Mouse (Mus musculus): Measurements from ENCODE around the gene Dock8. TPM values are rescaled to one million over a fixed set of nuclear protein-coding genes. Genes with fewer than 3 reads are reported as not detected.

Gene Dock8
- polyA plus RNA-seq, 1 experiment, result 0.09 TPM

DNA sequence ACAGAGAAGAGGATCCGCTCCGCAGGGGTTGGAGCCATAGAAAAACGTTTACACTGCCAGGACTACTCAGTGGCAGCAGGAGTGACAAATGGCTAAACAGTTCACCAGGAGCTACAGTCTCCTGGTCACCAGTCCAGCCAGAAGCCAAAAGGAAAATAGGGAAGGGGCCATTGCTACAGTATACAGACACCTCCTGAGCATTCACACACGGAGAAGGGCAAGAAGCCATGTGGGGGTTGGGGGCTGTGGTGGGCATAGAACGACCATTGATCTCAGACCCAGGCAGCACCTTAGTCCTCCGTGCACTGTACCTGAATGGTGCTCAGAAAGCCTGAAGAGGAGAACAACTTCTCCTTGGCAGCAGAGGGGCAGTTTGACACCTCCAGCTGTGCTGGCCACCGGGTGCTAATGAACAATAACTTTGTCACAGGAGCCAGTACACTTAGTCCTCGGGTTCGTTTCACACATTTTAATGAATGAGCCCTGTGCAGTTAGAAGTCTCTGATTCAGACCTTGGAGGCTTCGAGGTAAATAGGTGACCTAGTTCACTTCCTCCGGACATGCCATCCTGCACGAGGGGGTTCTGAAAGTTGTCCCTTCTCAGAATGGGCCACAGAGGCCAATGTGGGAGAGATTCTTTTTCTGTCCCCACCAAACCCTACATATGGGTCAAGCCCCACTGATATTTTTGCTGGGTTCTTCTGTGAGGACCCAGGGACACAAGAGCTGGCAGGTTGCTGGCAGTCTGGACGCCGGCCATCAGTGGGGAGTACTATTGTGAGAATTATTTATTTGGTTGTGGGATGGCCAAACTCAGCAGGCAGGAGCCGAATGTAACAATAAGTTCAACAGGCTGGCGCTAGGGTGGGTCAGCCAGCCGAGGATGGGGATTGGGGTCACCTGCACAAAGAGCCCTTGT, 145.0 kb downstream of the Dock8 start:
- Histone ChIP-seq H3K4me3 (replicated peaks) (no peak overlapping the region), H3K9me3 (ENCODE audit: control insufficient read depth, low read length) (no peaks in the 10 kb centered on the region), H3K27me3 (ENCODE audit: control insufficient read depth) (no peaks in the 10 kb centered on the region), H3K4me1 (ENCODE audit: control insufficient read depth) (no peaks in the 10 kb centered on the region), H3K36me3 (ENCODE audit: control insufficient read depth) (no peaks in the 10 kb centered on the region; the same call in 1 of the 2 replicates)
- no peak for TF ChIP-seq GATA1 (IDR thresholded peaks at IDR 0.05; ENCODE audit: low read length)
- TF ChIP-seq TAL1 (IDR thresholded peaks at IDR 0.05; ENCODE audit: low read length), result no peak

DNA sequence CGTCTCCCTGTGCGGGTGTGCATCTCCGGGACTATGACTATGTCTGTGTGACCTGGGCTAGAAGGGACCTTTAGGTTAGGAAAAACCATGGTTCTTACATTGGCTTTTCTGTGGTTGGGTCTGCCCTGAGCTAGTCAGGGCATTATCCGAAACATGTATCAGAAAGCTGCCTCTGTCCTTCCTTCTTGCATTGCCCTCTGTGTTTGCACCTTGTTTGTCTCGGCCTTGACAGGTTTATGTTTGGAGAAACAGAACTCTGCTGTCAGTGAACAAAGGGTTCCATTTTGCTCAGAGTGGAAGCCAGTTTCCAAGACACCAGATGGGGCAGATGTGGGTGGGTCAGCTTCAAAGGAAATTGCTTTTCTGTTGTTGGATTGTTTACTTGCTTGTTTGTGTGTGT, 145.8 kb downstream of the Dock8 start:
- H3K27me3 ChIP-seq (ENCODE audit: control insufficient read depth), result no peaks in the 10 kb centered on the region
- no peak overlapping the region for H3K4me3 ChIP-seq (replicated peaks)
- no peaks in the 10 kb centered on the region; the same call in 1 of the 2 replicates for H3K36me3 ChIP-seq (ENCODE audit: control insufficient read depth)
- no peaks in the 10 kb centered on the region for H3K4me1 ChIP-seq (ENCODE audit: control insufficient read depth)
- TF ChIP-seq TAL1 (IDR thresholded peaks at IDR 0.05; ENCODE audit: low read length) (no peak), GATA1 (IDR thresholded peaks at IDR 0.05; ENCODE audit: low read length) (no peak)
- H3K9me3 ChIP-seq (ENCODE audit: control insufficient read depth, low read length), result no peaks in the 10 kb centered on the region

DNA sequence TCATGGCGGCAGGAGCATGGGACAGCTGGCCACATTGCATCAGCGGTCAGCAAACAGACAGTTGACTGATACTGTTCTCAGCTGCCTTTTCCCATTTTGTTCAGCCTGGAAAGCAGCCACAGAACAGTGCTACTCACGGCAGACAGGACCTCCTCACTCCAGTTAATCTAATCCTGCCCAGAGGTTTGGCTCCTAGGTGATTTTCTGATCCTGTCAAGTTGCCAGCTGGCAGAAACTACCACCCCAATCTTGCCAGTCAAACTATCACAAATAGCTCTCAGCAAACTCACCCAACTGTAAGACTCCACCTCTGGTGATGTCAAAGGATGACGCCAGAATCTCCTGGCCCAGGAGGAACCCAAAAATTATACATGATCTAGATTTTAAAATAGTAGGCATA, 146.8 kb downstream of the Dock8 start:
- H3K36me3 ChIP-seq (ENCODE audit: control insufficient read depth), result no peaks in the 10 kb centered on the region; the same call in 1 of the 2 replicates
- no peaks in the 10 kb centered on the region for H3K27me3 ChIP-seq (ENCODE audit: control insufficient read depth)
- no peaks in the 10 kb centered on the region for H3K9me3 ChIP-seq (ENCODE audit: control insufficient read depth, low read length)
- TF ChIP-seq GATA1 (IDR thresholded peaks at IDR 0.05; ENCODE audit: low read length) (no peak), TAL1 (IDR thresholded peaks at IDR 0.05; ENCODE audit: low read length) (no peak)
- H3K4me1 ChIP-seq (ENCODE audit: control insufficient read depth), result no peaks in the 10 kb centered on the region
- no peak overlapping the region for H3K4me3 ChIP-seq (replicated peaks)

DNA sequence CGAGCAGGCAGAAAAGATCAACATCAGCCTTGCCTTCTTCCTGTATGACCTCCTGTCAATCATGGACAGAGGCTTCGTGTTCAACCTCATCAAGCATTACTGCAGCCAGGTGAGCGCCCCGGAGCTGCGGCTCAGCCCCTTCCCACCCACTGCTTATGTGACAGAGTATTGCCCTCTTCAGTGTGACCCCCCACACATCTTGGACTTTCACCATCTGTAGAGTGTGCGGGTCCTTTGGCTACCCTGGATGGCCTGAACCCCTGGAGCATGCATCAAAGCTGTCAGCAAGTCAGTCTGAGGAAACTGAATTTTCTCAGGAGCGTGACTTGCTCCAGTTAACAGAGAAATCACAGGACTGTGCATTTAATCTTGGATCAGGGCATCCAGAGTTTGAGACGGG, 150.5 kb downstream of the Dock8 start:
- H3K9me3 ChIP-seq (ENCODE audit: control insufficient read depth, low read length), result no peaks in the 10 kb centered on the region
- no peaks in the 10 kb centered on the region; the same call in 1 of the 2 replicates for H3K36me3 ChIP-seq (ENCODE audit: control insufficient read depth)
- no peaks in the 10 kb centered on the region for H3K4me1 ChIP-seq (ENCODE audit: control insufficient read depth)
- no peak overlapping the region for H3K4me3 ChIP-seq (replicated peaks)
- H3K27me3 ChIP-seq (ENCODE audit: control insufficient read depth), result no peaks in the 10 kb centered on the region
- TF ChIP-seq GATA1 (IDR thresholded peaks at IDR 0.05; ENCODE audit: low read length), result no peak
- TF ChIP-seq TAL1 (IDR thresholded peaks at IDR 0.05; ENCODE audit: low read length), result no peak

DNA sequence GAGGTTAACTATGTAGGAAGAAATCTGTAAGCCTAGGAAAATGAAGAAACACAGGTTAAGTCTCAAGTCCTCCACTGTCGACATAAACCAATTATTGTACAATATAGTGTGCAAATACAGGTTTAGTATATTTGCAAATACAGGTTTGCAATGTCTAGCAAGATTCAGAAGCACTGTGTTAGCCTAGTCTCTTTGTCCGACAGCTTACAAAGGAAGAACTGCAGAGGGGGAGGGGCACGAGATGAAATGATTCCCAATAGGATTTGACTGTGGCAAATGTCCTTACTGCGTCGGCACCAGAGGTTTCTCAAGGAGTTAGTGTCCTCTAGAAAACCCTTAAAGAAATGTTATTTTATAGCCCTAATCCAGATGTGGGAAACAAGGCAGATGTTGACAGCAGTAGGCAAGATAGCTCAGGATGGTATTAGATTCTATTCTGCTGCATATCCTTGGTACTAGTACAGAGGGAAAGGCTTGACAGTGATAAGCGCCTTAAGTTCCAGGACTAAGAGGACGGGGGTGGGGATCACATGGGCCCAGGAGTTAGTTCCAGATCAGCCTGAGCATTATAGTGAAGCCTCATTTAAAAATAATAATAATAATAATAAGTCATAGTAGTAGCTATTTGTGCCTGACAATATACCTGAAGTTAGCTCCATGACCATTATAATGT, 155.3 kb downstream of the Dock8 start:
- Histone ChIP-seq H3K9me3 (ENCODE audit: control insufficient read depth, low read length) (no peaks in the 10 kb centered on the region), H3K4me1 (ENCODE audit: control insufficient read depth) (no peaks in the 10 kb centered on the region), H3K4me3 (replicated peaks) (no peak overlapping the region), H3K27me3 (ENCODE audit: control insufficient read depth) (no peaks in the 10 kb centered on the region), H3K36me3 (ENCODE audit: control insufficient read depth) (no peaks in the 10 kb centered on the region; the same call in 1 of the 2 replicates)
- TF ChIP-seq TAL1 (IDR thresholded peaks at IDR 0.05; ENCODE audit: low read length) (no peak), GATA1 (IDR thresholded peaks at IDR 0.05; ENCODE audit: low read length) (no peak)

DNA sequence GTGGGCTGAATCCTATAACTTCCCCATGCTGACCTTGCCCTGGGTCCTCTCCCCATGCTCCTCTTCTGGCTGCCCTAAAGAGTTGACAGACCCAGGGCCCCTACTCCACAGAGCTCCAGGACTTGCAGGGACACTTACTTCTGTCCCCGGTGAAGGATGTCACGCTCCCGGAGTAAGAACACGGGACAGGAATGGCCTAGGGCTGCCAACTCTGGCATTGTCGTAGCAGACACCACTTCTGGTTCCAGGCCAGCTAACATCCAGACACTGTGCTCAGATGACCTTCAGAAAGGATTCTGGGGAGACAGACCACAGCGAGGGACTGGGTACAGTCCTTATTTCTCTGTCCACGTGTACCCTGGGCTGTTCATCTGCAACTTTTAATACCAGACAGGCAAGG, 155.9 kb downstream of the Dock8 start:
- no peaks in the 10 kb centered on the region for H3K9me3 ChIP-seq (ENCODE audit: control insufficient read depth, low read length)
- TF ChIP-seq TAL1 (IDR thresholded peaks at IDR 0.05; ENCODE audit: low read length) (no peak), GATA1 (IDR thresholded peaks at IDR 0.05; ENCODE audit: low read length) (no peak)
- no peak overlapping the region for H3K4me3 ChIP-seq (replicated peaks)
- peaks cover 2% of the 10 kb centered on the region; the same call in 1 of the 2 replicates for H3K36me3 ChIP-seq (ENCODE audit: control insufficient read depth)
- no peaks in the 10 kb centered on the region for H3K4me1 ChIP-seq (ENCODE audit: control insufficient read depth)
- no peaks in the 10 kb centered on the region for H3K27me3 ChIP-seq (ENCODE audit: control insufficient read depth)

DNA sequence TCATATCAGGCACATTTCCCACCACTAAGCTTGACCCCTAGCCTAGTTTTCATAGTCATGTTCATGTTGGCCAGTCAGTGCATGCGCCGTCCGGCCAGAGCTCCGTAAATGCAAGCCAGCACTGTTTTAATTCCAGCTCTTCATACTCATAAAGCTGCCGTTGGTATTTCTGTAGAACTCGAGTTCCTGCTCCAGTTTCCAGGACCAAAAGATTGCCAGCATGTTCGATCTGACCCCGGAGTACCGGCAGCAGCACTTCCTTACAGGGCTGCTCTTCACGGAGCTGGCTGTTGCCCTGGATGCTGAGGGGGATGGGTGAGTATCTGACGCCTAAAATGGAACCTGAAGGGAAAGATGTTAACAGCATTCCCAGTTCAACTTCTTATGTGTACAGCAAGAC, 156.4 kb downstream of the Dock8 start:
- no peaks in the 10 kb centered on the region for H3K9me3 ChIP-seq (ENCODE audit: control insufficient read depth, low read length)
- no peak overlapping the region for H3K4me3 ChIP-seq (replicated peaks)
- peaks cover 2% of the 10 kb centered on the region; the same call in 1 of the 2 replicates for H3K36me3 ChIP-seq (ENCODE audit: control insufficient read depth)
- no peak for TF ChIP-seq TAL1 (IDR thresholded peaks at IDR 0.05; ENCODE audit: low read length)
- TF ChIP-seq GATA1 (IDR thresholded peaks at IDR 0.05; ENCODE audit: low read length), result no peak
- H3K4me1 ChIP-seq (ENCODE audit: control insufficient read depth), result no peaks in the 10 kb centered on the region
- no peaks in the 10 kb centered on the region for H3K27me3 ChIP-seq (ENCODE audit: control insufficient read depth)

DNA sequence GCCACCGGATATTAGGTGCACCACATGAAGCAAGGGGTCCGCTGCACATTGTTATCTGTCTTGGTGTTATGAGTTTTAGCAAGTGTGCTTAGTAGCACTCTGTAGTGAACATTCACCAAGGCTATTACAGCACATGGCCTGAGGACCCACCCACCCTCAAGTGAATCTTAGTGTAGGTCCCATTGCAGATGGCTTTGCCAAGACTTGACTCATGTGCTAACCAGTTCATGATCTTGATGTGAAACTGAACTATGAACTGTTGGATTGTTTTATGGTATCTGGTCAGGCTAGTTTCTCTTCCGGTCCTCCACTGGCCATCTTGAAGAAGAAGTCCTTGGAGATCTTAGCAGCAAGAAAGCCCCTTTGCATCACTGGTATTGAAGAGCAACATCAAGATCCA, 162.9 kb downstream of the Dock8 start:
- no peaks in the 10 kb centered on the region for H3K4me1 ChIP-seq (ENCODE audit: control insufficient read depth)
- peaks cover 5% of the 10 kb centered on the region; the same call in 1 of the 2 replicates for H3K36me3 ChIP-seq (ENCODE audit: control insufficient read depth)
- H3K27me3 ChIP-seq (ENCODE audit: control insufficient read depth), result no peaks in the 10 kb centered on the region
- no peak overlapping the region for H3K4me3 ChIP-seq (replicated peaks)
- H3K9me3 ChIP-seq (ENCODE audit: control insufficient read depth, low read length), result no peaks in the 10 kb centered on the region
- TF ChIP-seq TAL1 (IDR thresholded peaks at IDR 0.05; ENCODE audit: low read length) (no peak), GATA1 (IDR thresholded peaks at IDR 0.05; ENCODE audit: low read length) (no peak)

DNA sequence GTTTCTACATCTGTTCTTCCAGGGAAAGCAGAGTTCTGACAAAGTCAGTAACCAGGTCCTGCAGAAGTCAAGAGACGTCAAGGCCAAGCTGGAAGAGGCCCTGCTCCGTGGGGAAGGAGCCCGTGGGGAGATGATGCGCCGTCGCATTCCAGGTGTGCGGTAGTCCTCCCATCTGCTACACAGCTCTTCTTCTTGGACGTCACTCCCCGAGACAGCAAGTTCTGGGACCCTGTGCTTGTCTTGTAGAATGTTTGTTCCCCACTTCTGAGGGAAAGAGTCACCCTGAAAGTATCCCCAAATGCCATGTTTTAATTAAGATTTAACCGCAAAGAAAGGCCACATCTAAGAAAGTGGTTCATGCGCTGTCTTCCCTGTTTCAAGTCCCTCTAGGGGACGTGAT, 164.1 kb downstream of the Dock8 start:
- peaks cover 5% of the 10 kb centered on the region; the same call in 1 of the 2 replicates for H3K36me3 ChIP-seq (ENCODE audit: control insufficient read depth)
- no peak for TF ChIP-seq GATA1 (IDR thresholded peaks at IDR 0.05; ENCODE audit: low read length)
- no peaks in the 10 kb centered on the region for H3K9me3 ChIP-seq (ENCODE audit: control insufficient read depth, low read length)
- no peak overlapping the region for H3K4me3 ChIP-seq (replicated peaks)
- no peaks in the 10 kb centered on the region for H3K27me3 ChIP-seq (ENCODE audit: control insufficient read depth)
- H3K4me1 ChIP-seq (ENCODE audit: control insufficient read depth), result no peaks in the 10 kb centered on the region

All from erythroblast, embryonic 14.5 days (primary cell).